Mouse (Mus musculus) brain, adult 2 months (tissue): ENCODE results near the gene Fthl17a.
A peak's percentile ranks its signal among the peaks of the same experiment; 100 is the strongest.

Source experiments
- DNase-seq: peaks from one replicate; pipeline ENCODE4 v3.0.0; 2011; ENCODE audit warnings: low read depth, low spot score

Fthl17a gene

GRCm38 (mm10) chrX:85249379-85249778 lies at the start of gene Fthl17a:
Gene Fthl17a (plus strand): TSS chrX:85249679.
- no peak for DNase-seq

- no peak for DNase-seq
Observed at GRCm38 (mm10) chrX:85207001-85207400, 42.5 kb upstream of the Fthl17a start.

GRCm38 (mm10) chrX:85226883-85227282 lies 22.6 kb upstream of the Fthl17a start:
- no peak for DNase-seq

- DNase-seq, result no peak
Observed at GRCm38 (mm10) chrX:85271821-85272220, 22.3 kb downstream of the Fthl17a start.

GRCm38 (mm10) chrX:85272296-85272695 lies 22.8 kb downstream of the Fthl17a start:
- DNase-seq, result no peak

- DNase-seq, result no peak
Observed at GRCm38 (mm10) chrX:85289846-85290245, 40.4 kb downstream of the Fthl17a start.

GRCm38 (mm10) chrX:85292781-85293180 lies 43.3 kb downstream of the Fthl17a start:
- no peak for DNase-seq

GRCm38 (mm10) chrX:85294001-85294400 lies 44.5 kb downstream of the Fthl17a start:
- DNase-seq, result no peak

GRCm38 (mm10) chrX:85304674-85305073 lies 55.2 kb downstream of the Fthl17a start:
- no peak for DNase-seq

GRCm38 (mm10) chrX:85318576-85318975 lies 69.1 kb downstream of the Fthl17a start:
- DNase-seq, result no peak

- DNase-seq, result peak; percentile 53
Observed at GRCm38 (mm10) chrX:85319193-85319592, 69.7 kb downstream of the Fthl17a start.
